Mouse (Mus musculus): ENCODE measurements at regions not wholly inside any gene's neighbourhood (a gene's known extent, or its start where the extent isn't known, plus 50 kb on each side); places are given as distances from the start of the nearest gene placed in this dataset.

DNA sequence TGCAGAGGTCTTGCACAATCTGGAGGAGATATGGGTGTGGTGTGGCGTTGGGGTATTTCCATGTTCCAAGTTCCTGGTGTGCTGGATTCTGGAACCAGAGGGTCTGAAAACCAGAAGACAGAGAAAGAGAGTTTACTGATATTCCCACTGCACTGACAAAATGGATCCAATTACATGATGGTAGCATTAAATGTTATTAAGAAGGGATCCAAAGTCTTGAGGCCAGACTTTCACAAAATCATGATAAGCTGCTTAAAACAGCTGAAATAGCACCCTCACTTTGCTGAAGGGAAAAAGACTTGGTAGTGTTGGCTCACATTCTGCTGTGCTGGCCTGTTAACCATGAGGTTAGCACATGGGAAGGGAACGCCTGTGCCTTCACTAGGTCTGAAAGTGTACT, 288.6 kb upstream of the Rnaseh2b start:
- TF ChIP-seq CTCF (IDR thresholded peaks at IDR 0.05; ENCODE audit: low read depth) (no peak), EP300 (optimal IDR thresholded peaks at IDR 0.05) (no peak)

Measured in stomach, postnatal 0 days (tissue).